Mouse (Mus musculus) midbrain, embryonic 14.5 days (tissue): Measurements from ENCODE around the gene Plin1. TPM values are rescaled to one million over a fixed set of nuclear protein-coding genes. Genes with fewer than 3 reads are reported as not detected.

ENCODE experiments used
- ATAC-seq: fragments of 200-750 bp; cut with Nextera tagmentation; 2 replicates; pipeline ENCODE4 v1.8.0; 2017; ENCODE audit warnings: moderate number of reproducible peaks, moderate library complexity; ENCODE audit not compliant: low FRiP score, low TSS enrichment
- DNase-seq: peaks from one replicate; pipeline ENCODE4 v3.0.0-alpha.2; 2015
- H3K27ac ChIP-seq: fragments of 300-500 bp; sonication (generic); replicated peaks from 2 replicates; pipeline ENCODE4 v1.5.1; 2014; ENCODE audit warnings: mild to moderate bottlenecking, low read depth, low read length, moderate library complexity
- H3K27me3 ChIP-seq: fragments of 300-500 bp; sonication (generic); 2 replicates; pipeline ENCODE4 v1.6.1; 2014; ENCODE audit warnings: low read length, control low read depth, mixed read lengths; ENCODE audit not compliant: control insufficient read depth, insufficient read depth
- H3K36me3 ChIP-seq: fragments of 300-500 bp; sonication (generic); 2 replicates; pipeline ENCODE4 v1.6.1; 2014; ENCODE audit warnings: low read length, control low read depth; ENCODE audit not compliant: control insufficient read depth, insufficient read depth
- H3K4me1 ChIP-seq: fragments of 300-500 bp; sonication (generic); 2 replicates; pipeline ENCODE4 v1.6.1; 2014; ENCODE audit warnings: mild to moderate bottlenecking, antibody characterized with exemption, low read length, control low read depth; ENCODE audit not compliant: control insufficient read depth, insufficient read depth
- H3K4me2 ChIP-seq: fragments of 300-500 bp; sonication (generic); 2 replicates; pipeline ENCODE4 v1.6.1; 2014; ENCODE audit warnings: mild to moderate bottlenecking, low read length, moderate library complexity
- H3K4me3 ChIP-seq: fragments of 300-500 bp; sonication (generic); replicated peaks from 2 replicates; pipeline ENCODE4 v1.5.1; 2014; ENCODE audit warnings: low read depth, low read length
- H3K9ac ChIP-seq: fragments of 300-500 bp; sonication (generic); replicated peaks from 2 replicates; pipeline ENCODE4 v1.6.1; 2014; ENCODE audit warnings: mild to moderate bottlenecking, low read length, moderate library complexity
- H3K9me3 ChIP-seq: fragments of 300-500 bp; sonication (generic); 2 replicates; pipeline ENCODE4 v1.6.1; 2016; ENCODE audit warnings: low read length, control low read depth, mixed read lengths; ENCODE audit not compliant: control insufficient read depth
- WGBS: fragments of 180-500 bp; shearing (Covaris S2); extraction: QIAGEN DNeasy Blood & Tissue Kit; methylation state at CpG from one replicate; pipeline ENCODE4 v1.1.7; 2014; 5-methylcytosine and 5-hydroxymethylcytosine counted together
- polyA plus RNA-seq: library from polyadenylated mRNA; unstranded; fragments of >200 nt; fragmentation: Nextera tagmentation; extraction: Ambion mirVana; gene quantifications from 2 replicates; pipeline ENCODE4 v1.2.1, GENCODE M21; 2014

Gene Plin1
- polyA plus RNA-seq: 0.13 and 1.1 TPM in 2 replicates

DNA sequence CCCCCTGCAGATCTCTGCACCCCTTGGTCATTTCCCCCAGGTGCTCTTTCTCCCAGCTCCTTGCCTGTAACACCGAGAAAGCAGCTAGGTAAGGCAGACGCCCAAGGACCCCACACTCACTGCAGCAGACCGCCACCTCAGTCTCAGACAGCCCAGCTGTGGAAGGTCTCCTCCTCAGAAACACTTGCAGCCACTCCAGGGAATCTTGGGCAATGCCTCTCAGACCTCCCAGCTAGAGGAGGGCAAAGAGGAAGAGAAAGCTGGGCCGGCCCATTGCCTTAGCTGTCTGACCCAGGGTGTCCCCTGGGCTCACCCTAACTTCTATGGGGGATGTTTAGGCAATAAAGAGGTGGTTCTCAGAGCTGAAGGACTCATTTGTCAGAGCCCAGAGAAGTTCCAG is at the start of gene Plin1:
Gene Plin1 (minus strand): TSS at position 282 of the 400 bp plus-strand sequence.
- DNase-seq: no peak
- ATAC-seq: no peak
- WGBS: 66% methylated on average over 4 of the region's 4 CpGs
- H3K9ac ChIP-seq: no peak within 1 kb of the TSS
- no peak within 1 kb of the TSS for H3K4me2 ChIP-seq
- no peaks in the 10 kb centered on the region for H3K9me3 ChIP-seq
- H3K27me3 ChIP-seq: no peaks in the 10 kb centered on the region
- no peak within 1 kb of the TSS for H3K4me3 ChIP-seq
- H3K4me1 ChIP-seq: no peaks in the 10 kb centered on the region
- 0 out of 2 replicates have a peak, but pooled peaks cover 13% of the 10 kb centered on the region for H3K36me3 ChIP-seq
- no peak within 1 kb of the TSS for H3K27ac ChIP-seq

DNA sequence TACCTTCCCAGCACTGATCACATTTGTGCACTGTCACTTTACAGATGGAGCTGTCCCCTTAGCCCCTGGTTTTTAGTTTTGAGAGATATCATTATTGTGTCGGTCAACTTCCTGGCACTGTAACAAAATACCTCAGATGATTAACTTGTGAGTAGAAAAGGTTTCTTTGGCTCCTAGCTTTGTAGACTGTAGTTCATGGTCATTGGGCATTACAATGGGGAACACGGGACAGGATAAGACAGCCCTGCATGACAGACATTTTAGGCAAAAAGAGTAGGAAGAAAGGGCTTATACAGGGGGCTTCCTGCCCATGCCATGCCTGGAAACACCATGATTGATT is 49.8 kb upstream of the Plin1 start:
- Histone ChIP-seq H3K4me2 (no peak overlapping the region), H3K27me3 (no peaks in the 10 kb centered on the region), H3K36me3 (no peaks in the 10 kb centered on the region), H3K27ac (no peak overlapping the region), H3K9me3 (0 out of 2 replicates have a peak, but pooled peaks cover 2% of the 10 kb centered on the region), H3K9ac (no peak overlapping the region), H3K4me1 (no peaks in the 10 kb centered on the region), H3K4me3 (no peak overlapping the region)
- DNase-seq (no peak), ATAC-seq (no peak)
- WGBS: 68% methylated on average over 2 of the region's 2 CpGs

DNA sequence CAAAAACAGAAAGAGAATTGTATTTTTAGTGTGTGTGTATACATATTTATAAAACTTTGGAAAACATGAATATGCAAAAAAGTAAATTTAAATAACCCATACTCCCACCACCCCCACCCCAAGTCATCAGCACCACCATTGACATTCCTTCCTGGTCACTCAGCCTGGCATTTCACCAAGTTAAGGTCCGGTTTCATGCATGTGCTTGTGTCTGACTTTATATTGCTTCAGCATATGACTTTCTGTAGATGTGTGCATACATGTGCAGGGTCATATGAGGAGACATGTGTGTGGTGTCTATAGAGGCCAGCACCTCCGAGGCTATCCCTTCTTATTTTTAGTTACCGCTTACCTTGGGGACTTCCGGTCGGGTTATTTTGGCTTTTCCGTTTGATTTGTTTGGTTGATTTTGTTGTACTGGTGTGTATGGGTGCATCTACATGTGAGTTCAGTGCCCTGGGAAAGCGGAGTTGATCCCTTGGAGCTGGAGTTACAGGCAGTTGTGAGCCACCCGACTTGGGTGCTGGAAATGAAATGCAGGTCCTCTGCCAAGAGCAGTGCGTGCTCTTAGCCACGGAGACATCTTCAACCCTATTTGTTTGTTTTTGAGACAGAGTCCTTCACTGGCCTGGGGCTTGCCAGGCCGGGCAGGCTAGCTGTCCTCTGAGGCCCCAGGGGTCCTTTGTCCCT is 49.3 kb upstream of the Plin1 start:
- no peak overlapping the region for H3K9ac ChIP-seq
- H3K4me2 ChIP-seq: no peak overlapping the region
- H3K27ac ChIP-seq: no peak overlapping the region
- WGBS: 76% methylated on average over 11 of the region's 11 CpGs
- H3K27me3 ChIP-seq: no peaks in the 10 kb centered on the region
- no peak overlapping the region for H3K4me3 ChIP-seq
- no peaks in the 10 kb centered on the region for H3K36me3 ChIP-seq
- no peak for DNase-seq
- ATAC-seq: no peak
- H3K4me1 ChIP-seq: no peaks in the 10 kb centered on the region
- H3K9me3 ChIP-seq: 0 out of 2 replicates have a peak, but pooled peaks cover 2% of the 10 kb centered on the region

DNA sequence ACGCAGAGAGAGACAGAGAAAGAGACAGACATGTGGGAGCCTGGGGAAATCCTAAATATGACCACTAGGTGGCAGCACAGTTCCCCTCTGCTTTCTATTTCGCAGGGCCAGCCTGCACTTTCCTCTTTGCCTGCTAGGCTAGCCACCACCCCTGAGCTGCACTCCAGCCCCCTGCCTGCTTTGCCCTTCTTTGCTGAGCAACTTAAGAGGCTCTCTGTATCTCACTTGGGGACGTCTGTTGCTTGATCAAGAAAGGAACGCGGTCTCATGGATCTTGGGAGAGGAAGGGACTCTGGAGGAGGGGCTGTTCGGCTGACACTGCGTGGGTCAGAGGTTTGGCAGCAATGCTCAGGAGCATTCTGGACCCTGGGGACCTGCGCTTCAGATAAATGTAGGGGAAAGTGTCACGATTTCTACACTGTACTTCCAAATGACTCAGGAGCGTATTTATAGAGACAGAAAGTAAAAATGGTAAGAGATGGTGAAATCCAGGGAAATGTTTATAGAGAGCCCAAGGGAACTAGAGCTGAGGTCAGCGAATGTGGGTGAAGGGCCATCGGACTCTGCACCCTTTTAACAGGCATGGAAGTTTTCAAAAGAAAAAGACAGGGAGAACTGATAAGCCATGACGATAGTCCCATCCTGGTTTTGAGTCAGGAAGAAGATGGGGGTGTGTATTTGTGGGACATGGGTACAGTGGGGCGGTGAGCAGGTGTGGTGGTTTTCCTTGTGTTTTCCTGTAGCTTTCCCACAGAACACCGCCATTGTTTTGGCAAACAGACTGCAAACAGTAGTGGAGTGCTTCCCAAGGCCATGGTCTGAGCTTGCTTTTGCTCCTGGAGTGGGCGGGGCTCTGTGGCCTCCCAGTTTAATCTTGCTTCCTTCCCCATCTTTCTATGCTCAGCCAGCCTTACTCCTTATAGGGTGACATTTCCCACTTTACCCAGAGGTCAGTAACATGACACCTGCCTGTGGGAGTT is 48.2 kb upstream of the Plin1 start:
- 33% methylated on average over 16 of the region's 16 CpGs for WGBS
- Histone ChIP-seq H3K4me3 (no peak overlapping the region), H3K27me3 (no peaks in the 10 kb centered on the region), H3K4me2 (peak overlapping the region; percentile 29), H3K9me3 (0 out of 2 replicates have a peak, but pooled peaks cover 2% of the 10 kb centered on the region), H3K27ac (no peak overlapping the region), H3K9ac (no peak overlapping the region), H3K4me1 (no peaks in the 10 kb centered on the region), H3K36me3 (no peaks in the 10 kb centered on the region)
- ATAC-seq (no peak), DNase-seq (peak; percentile 88)

DNA sequence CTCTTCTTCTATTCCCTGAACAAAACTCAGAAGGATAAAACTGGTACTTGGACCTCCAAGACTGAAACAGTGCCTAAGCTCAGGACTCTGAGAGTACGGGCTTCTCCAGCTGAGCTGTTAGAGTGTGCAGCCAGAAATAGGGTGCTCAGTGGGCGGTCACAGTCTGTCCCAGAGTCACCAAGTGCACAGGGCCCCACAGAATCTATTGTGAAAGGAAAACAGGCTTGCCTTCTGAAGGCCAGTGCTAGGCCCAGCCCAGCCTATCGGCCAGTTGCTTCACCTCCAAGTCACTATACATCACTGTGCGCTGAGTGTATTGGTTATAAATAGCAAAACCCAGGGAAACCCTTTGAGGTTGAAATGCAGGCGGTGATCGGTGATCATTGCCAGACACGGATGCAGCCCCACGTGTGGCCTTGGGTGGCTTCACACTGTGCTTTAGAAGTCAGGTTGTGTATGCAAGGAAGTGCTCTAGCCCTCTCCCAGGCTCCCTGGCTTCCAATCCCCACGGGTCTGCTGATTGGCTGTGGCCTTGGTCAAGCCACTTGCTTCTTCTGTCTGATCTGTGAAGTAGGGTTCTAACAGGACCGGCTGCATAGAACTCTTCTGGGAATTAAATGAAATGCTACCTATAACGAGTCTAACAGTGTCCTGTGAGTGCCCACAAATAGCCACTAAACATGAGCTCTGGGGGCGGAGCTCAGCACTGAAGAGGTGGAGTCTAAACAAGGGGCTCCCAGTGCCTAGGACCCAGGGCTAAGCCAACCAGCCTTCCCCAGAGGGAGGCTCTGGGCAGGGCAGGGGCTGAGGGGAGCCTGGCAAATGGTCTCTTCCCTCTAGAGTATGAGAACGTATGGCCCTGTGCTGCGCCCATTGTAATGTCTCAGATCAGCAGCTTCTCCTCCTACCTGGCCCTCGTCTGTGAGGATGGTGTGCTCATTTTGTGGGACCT is 39.1 kb upstream of the Plin1 start:
- H3K27me3 ChIP-seq: no peaks in the 10 kb centered on the region
- no peaks in the 10 kb centered on the region for H3K4me1 ChIP-seq
- H3K27ac ChIP-seq: no peak overlapping the region
- no peak overlapping the region for H3K9ac ChIP-seq
- H3K4me2 ChIP-seq: no peak overlapping the region
- H3K36me3 ChIP-seq: no peaks in the 10 kb centered on the region
- ATAC-seq: no peak
- no peak for DNase-seq
- no peak overlapping the region for H3K4me3 ChIP-seq
- H3K9me3 ChIP-seq: no peaks in the 10 kb centered on the region
- WGBS: 42% methylated on average over 15 of the region's 15 CpGs

DNA sequence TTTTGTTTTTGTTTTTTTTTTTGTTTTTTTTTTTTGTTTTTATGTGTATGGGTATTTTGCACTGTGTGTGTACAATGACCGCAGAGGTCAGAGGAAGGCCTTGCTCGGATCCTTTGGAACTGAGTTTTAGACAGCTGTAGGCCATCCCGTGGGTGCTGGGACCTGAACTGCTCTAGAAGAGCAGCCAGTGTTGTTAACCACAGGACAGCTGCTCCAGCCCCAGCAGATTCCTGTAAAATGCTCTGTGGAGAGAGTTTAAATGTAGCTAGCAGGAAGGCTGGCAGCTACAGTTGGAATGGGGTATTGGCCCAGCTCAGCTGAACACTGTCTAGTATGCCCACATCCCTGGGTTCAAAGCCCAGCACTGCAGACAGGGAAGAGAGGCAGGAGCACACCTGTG is 37.0 kb upstream of the Plin1 start:
- no peak overlapping the region for H3K27ac ChIP-seq
- no peak overlapping the region for H3K4me2 ChIP-seq
- H3K4me1 ChIP-seq: no peaks in the 10 kb centered on the region
- ATAC-seq (no peak), DNase-seq (no peak)
- H3K36me3 ChIP-seq: no peaks in the 10 kb centered on the region
- 86% methylated on average over 3 of the region's 3 CpGs for WGBS
- H3K27me3 ChIP-seq: no peaks in the 10 kb centered on the region
- no peak overlapping the region for H3K9ac ChIP-seq
- H3K9me3 ChIP-seq: no peaks in the 10 kb centered on the region
- no peak overlapping the region for H3K4me3 ChIP-seq

DNA sequence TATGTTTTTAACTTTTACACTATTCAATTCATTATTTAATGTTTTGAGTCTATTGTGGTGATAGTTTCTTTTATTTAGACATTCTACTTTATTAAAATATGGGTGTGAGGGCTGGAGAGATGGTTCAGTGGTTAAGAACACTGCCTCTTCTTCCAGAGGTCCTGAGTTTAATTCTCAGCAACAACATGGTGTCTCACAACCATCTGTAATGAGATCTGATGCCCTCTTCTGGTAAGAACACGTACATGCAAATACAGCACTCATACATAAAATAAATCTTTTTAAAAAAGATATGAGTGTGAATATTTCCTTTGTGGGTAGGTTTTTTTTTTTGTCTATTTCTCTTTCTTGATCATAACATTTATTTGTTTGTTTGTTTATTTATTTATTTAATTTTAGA is 33.3 kb upstream of the Plin1 start:
- no peaks in the 10 kb centered on the region for H3K27me3 ChIP-seq

DNA sequence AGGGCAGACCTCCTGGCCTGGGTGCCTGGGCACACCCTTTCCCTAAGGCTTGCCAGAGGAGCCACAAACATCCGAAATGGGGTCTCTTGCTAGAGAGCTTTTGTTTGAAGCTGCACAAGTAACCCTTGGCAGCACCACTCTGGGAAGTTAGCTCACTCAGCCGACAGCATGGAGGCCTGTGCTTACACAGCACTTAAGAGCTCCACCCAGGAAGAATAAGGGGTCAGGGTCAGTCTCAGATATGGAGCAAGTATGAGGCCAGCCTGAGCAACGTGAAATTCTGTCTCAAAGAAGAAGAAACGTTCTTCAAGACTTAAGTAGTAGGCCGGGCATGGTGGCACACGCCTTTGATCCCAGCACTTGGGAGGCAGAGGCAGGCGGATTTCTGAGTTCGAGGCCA is 29.4 kb upstream of the Plin1 start:
- 82% methylated on average over 8 of the region's 8 CpGs for WGBS
- DNase-seq (no peak), ATAC-seq (no peak)

More for the DNA sequence above, 33.3 kb upstream of the Plin1 start:
- H3K4me2 ChIP-seq: no peak overlapping the region
- H3K9me3 ChIP-seq: no peaks in the 10 kb centered on the region
- no peak overlapping the region for H3K27ac ChIP-seq
- WGBS: 39% methylated on average over 1 of the region's 1 CpGs
- H3K4me3 ChIP-seq: no peak overlapping the region
- no peak for DNase-seq
- no peaks in the 10 kb centered on the region for H3K36me3 ChIP-seq
- H3K4me1 ChIP-seq: no peaks in the 10 kb centered on the region
- no peak for ATAC-seq
- no peak overlapping the region for H3K9ac ChIP-seq

More for the DNA sequence above, 29.4 kb upstream of the Plin1 start:
- Histone ChIP-seq H3K4me1 (no peaks in the 10 kb centered on the region), H3K9me3 (no peaks in the 10 kb centered on the region), H3K4me3 (no peak overlapping the region), H3K9ac (no peak overlapping the region), H3K4me2 (no peak overlapping the region), H3K27ac (no peak overlapping the region), H3K27me3 (no peaks in the 10 kb centered on the region), H3K36me3 (no peaks in the 10 kb centered on the region)
